Mouse (Mus musculus) naive thymus-derived CD4-positive, alpha-beta T cell, adult 2 months (primary cell): ENCODE data around the gene Tmf1.

ENCODE experiments used
- DNase-seq: peaks from one replicate; pipeline ENCODE4 v3.0.0-alpha.2; 2011; ENCODE audit warnings: low read depth

Tmf1 gene

DNA sequence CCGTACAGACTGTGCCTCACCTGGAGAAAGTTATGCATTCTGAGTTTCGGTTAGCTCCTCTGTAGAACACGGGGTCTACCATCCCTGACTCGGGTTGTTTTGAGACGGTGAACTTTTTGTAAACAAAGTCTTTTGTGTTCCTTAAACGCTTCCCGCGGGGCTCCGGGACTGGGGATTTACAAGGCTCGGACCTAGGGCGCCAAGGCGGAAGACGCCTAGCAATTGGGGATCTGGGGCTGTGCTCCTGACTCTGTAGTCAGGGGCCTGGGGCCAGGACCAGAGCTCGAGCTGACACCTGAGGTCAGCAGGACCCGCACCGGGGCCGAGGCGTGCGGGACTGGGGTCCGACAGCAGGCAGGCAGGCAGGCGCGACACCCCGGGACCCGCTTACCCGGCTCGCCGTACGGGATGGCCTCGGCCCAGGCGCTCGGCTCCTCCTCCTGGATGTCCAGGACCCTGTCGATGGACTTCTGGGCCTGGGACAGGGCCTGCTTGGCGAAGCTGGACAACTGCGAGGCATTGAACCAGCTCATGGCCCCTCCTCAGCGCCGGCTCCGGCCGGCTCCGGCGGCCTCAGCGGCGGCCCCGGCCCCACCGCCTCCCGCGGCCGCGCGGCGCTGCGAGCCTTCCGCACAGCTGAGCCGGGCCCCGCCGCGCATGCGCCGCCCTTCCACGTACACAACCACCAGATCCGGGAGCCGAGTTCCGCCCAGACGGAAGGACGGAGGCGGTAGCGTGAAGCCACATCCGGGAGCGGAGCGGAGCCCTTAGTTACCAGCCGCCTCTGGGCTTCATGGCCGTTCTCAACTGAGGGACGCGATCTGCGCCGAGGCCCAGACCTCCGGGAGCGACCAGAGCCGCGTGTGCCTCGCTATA, at the start of gene Tmf1:
Gene Tmf1 (minus strand): TSS at position 632 of the 876 bp plus-strand sequence.
- DNase-seq = peak; percentile 96

DNA sequence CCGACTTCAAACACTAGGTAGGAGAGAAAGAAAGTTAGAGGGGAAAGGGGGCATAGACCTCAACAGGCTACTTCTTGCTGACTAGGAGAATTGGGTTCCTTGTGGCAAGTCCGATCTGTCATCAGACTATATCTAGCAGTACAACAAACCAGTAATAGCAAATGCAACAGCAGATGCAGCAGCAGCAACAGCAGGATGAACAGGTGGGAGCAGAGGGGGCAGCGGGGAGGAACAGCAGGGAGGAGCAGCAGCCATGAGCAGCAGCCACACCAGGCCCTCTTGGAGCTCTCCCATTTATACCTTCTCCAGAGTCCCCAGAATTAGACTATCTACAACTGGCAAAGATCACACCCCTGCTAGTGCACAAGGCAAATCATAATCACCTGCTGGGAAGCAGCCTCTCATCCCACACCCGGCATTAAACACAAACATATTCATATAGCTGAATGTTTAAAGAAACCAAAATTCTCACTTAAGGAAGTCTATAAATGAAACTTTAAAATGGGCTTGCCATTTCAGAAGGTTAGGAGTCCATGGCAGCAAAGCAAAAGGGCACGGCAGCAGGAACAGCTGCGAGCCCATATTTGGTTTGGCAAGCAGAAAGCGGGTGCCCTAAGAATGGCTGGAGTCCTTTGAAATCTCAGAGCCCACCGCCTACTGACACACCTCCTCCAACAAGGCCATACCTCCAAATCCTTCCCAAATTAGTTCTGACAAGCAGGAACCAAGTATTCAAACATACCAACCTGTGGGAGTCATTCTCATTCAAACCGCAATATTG, 48.3 kb upstream of the Tmf1 start:
- no peak for DNase-seq

DNA sequence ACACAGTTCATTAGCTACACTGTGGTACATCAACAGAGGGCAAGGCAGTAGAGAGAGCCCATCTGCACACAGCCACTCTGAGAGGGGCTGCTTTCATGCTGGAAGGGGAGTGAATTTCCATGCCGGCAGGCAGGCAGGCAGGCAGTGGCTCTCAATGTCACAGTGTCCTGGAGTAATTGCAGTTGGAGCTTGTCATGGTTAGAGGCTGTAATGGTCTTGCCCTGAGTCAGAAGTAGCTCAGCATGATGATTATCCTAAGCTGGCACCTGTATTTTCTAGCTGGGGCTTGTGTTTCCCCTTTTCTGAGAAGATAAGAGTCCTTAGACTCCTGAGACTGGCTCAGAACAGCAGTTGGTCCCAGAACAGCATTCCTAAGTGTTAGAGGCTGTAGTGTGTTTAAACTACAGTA, 47.2 kb upstream of the Tmf1 start:
- no peak for DNase-seq

DNA sequence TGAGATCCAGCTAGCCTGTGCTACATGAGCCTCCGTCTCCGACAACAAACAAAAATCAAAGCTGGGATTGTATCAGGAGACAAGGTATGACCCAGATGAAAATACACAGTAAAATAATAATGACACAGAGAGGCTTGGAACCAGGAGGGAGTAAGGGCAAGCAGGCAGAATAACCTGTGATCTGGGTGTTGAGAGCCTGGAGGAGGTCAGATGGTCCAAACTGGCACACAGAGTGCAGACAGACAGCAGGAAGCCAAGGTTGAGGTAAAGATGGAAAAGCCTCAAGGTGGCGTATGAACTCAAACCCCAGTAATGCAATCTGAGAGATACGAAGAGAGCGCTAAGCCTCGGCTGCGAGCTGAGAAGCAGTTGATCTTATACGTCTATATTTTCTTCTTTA, 45.6 kb upstream of the Tmf1 start:
- DNase-seq = peak; percentile 44

DNA sequence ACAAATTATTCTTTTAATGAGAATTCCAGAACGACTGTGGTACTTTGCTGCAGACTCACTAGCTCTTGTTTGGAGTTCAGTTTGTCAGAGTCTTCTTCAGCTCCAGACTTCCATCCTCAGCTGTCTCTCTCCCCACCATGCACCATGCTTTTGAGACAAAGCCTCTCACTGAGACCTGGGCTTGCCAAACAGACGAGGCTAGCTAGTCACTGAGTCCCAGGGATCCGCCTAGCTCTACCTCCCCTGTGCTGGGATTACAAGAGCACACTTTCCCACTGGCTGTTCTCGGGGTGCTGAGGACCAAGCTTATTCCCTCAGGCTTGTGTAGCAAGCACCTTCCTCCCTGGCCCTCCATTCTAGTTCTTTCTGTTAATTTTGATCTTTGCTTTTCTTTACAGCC, 44.6 kb upstream of the Tmf1 start:
- no peak for DNase-seq

DNA sequence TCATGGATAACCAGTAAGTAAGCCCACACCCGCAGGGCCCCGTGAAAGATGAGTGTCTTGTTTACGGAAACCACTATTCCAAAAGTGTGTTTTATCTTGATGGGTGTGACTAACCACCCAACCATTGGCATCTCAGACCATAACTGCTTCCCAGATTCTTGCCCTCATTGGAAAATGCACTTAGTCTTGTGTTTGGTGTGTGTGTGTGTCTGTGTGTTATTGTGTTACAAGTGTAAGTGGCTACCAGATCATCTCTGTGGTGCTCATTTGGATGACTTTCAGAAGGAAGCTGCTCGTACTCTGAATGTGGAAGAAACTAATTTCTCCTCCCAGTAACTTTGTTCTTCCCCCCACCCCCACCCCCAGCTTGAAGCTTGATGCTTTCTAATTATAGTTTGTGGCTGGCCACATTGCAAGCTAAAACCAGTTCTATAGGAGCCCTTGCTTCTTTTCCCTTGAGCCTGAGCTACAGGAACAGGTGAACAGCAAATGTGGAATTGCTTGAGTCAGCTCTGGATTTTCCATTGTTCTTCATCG, 44.1 kb upstream of the Tmf1 start:
- DNase-seq = peak; percentile 54

DNA sequence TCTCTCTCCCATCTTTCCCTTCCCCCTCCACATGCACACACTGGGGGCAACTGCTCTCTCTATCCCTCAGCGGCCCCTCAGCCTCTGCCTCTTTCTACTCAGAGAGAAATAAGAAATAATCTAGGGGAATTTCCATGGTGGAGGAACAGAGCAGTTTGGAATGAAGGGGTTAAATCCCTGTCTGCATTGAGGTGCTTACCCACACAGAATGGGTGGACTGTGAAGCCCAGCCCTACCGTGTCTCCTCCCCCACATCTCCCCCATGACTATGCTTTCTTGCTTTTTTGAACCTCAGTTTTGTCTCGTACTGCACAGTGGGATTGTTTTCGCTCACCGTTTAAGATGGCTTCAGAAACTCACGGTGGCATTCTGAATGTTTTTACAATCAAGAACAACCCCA, 43.4 kb upstream of the Tmf1 start:
- DNase-seq = peak; percentile 41

DNA sequence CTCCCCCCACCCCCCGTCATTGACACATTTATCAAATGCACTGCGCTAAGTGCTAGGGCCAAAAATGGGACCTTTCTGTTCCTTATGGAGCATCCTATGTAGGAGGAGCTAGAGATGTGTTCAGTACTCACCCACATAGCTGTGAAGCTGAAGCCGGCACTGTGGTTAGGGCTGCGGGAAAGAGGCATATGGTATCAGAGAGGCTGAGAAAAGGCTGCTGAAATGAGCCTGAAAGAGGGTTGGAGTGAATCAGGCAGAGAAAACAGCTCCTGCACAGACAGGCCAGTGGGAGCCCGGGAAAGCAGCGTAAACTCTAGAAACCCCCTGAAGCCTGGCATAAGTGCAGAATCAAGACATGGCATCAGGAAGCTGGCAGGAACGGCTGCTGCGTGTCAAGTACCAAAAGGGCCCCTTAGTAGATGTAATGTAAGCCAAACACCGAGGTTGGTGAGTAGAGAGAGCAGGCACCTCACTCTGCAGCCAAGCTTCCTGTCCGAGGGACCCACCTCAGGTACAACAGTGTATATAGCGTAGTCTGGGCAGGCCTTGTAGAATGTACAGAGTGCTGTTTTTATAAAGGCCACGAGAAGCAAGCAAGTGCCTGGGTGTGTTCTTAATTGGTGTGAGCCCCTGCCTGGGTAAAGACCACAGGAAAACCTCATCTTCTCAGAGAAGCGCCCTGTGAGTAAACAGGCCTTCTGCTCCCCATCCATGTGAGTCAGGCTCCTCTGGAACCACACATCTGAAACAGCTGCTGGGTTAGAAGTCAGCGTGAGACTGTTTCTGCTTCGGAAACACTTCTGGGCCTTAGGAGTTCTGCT, 42.5 kb upstream of the Tmf1 start:
- peak; percentile 60 for DNase-seq

DNA sequence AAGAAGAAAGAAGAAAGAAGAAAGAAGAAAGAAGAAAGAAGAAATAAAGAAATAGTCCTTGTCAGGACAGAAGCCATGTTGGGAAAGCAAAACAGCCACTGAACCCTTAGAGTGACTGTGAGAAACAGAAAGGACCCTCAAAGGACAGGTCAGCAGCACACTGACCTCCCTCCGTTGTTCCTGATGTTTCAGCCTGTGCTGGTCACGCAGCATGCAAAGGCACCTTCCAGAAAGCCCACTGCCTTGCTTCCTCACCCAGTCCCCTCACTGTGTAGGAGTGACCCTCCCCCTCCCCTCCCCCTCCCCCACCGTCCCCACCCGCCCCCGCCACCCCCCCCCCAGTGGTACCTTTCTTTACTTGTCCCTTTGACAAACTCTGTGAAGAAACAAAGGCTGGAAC, 41.8 kb upstream of the Tmf1 start:
- no peak for DNase-seq

DNA sequence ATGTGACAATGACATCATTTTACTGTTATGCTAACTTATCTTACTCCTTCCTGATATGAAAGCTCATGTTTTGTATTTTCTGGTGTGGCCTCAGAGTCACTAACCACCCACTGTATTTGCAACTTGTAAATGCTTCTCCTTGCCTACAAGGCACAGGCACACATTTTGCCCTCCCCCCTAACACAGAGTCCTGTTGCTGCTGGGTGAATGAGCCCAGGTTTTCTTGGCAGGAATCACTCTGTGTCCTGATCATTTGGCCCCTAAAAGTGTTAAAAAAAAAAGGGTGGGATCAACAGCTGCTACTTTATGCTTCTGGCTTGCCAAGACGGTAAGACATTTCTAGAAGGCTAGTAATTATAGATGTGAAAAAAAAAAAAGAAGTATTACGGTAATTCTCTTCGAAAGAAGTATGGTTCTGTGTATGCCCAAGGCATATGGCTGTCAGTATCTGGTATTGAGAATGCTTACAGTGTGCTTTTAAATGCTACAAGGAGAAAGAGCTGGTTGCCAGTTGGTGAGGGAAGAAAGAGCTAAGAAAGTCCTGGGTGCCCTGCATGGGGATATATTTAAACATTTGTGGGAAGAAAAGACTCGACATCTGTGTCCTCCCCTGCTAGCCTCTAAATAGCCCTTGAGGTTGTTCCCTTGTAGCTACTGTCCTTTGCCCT, 37.4 kb upstream of the Tmf1 start:
- DNase-seq = no peak

DNA sequence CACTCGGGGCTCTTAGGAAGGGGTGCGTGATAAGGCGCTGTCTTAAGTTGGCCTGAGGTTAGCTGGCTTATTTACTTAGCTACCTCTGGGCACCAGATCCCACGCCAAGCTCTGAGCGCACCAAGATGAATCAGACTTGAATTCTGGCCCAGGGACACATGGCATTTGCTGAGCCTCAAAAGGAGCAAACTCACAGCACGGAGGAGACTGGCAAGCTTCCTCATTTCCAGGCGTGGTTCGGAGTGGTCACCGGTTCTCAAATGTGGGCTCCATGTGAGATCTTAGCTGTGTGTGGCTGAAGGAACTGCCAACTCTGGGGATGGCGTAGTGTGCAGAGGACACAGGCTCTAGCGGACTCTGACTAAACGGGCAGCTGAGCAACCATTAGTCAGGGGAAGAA, 33.1 kb upstream of the Tmf1 start:
- DNase-seq = no peak

DNA sequence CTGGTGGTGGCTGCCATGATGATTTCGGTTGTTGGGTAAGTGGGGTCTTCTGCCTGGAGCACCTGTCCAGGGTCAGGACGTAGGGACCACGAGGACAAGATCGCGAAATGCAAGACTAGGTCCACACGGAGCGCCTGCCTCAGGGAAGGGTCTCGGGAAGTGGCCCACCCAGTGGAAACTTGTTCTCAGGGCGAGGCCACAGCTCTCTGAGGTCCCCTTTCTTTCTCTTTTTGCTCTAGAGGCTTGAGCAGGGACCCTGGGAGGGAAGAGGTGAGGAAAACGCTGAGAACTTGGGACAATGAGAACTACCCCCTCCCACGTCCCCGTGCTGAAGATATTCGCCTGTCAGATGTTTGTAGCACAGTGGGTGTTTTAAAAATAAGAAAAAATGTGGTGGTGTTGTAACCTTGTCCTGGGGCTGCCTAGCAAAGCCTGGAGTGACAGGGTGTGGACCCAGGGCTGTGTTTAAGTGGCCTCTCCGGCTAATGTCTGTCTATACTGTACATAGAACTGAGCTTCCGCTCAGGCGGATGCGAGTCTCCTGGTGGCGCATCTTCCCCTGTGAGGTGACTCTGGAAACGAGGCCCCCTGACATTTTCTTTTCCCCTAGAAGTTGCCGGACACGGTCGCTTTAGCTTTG, 32.2 kb upstream of the Tmf1 start:
- peak; percentile 71 for DNase-seq

DNA sequence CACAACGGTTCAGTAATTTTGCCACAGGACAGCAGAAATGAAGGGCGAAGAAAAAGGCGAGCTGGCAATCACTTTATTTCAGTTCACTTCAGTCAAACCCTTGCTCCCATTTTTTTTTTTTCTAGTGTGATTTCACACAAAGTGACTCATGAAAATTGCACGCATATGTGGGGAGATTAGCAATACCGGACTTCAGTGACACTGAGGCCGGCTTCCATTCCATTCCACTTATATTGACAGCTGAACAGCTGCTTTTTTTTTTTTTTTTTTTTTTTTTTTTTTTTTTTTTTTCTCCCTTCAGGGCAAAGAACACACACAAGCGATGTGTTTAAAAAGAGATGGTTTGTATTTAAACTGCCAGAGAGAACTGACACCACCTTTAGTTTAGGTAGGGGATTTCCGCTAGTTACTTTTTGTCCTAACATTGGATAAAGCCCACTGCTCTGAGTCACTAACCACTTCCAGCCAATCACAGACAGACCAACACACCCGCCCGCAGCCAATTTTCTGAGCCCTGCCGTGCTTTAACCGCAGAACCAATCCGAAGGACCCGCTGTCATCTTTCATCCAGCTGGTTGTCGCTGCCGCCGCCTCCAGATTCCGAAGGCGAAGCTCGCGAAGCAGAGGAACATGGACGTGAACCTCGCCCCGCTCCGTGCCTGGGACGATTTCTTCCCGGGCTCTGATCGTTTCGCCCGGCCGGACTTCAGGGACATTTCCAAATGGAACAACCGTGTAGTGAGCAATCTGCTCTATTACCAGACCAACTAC, 31.5 kb upstream of the Tmf1 start, which contains the start of gene Arl6ip5:
Gene Arl6ip5 (plus strand): TSS at position 499 of the 771 bp plus-strand sequence.
- DNase-seq = peak; percentile 94

DNA sequence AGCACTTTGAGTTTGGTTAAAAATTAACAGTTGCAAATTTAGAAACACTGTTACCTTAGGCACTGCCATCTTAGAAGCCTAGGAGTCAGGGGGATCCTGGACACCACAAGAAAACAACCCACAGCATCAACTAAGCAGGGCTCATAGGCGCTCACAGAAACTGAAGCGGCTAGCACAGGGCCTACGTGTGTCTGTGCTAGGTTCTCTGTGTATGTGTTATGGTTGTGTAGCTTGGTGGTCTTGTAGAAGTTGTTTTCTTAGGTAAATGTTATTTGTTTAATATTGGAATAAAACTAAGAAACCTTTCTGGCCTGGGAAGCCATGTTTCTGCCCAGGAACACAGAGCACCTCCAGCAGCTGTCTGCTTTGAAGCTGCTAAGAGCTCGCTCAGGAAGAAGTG, 30.8 kb upstream of the Tmf1 start:
- no peak for DNase-seq

DNA sequence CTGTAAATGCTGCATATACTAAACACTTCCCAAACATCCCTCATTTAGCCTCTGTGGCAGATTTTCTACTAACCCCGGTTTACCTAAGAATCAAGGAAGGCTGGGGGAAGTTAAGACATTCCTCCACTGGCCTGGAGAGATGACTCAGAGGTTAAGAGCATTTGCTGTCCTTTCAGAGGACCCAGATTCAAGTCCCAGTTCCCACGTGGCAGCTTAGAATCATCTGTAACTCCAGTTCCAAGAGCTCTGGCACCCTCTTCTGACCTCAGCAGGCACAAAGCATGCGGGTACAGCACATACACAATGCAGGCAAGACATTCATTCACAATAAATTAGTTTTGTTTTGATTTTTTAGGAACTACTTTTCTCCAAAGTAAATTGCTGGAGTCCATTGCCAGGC, 30.3 kb upstream of the Tmf1 start:
- no peak for DNase-seq

DNA sequence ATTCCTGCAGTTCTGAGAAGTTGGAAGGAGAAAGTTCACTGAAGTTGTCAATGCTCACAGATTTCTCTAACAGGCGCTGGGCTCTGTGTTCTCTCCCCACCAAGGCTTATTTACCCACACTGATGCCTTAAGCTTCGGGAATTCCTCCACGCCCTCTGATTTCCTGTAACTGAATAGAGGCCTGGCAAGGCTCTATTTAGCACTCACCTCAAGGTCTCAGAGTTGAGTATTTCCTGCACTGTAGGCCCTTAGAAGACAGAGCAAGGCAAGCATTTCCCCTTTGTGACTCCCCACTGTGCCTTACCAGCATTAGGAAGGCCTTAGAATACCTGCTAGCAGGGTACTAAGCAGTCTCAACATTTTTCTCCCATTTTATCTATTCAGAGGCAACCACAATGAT, 29.5 kb upstream of the Tmf1 start:
- DNase-seq = peak; percentile 59

DNA sequence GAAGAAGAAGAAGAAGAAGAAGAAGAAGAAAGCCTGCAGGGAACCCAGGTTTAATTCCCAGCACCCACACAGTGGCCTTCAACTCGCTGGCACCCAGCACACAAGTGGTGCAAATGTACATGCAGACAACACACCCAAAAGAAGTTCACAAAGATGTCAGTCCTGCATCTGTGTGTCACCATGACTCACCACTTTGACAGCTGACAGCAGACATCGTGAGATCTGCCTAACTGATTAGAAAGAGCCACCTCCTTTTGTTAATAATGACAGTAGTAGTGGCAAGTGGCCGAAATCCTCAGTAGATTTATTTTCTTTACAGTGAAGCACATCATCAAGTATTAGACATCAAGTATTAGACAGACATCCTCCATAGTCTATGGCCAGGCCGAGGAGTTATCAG, 28.2 kb upstream of the Tmf1 start:
- DNase-seq = no peak

DNA sequence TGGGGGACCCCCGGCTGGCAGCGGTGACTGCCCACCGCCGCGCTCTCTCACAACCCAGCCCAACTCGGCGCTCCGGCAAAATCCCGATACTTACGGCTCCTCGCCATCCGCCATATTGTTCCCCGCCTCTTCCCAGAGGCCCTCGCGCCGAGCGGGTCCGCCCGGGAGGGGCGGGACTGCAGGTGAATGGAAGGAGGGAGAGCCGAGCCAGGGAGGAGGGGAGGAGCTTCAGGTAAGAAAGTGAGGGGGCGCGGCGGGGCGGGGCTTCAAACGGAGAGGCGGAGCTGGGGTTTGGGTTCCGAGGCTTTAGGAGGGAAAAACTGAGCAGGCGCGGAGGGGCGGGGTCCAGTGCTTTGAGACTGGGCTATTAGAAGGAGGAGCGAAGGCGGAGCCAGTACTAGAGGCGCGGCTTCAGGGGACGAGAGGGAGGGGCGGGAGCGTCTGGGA, 26.5 kb upstream of the Tmf1 start, which contains the start of gene Uba3:
Gene Uba3 (minus strand): TSS at position 209 of the 447 bp plus-strand sequence.
- DNase-seq = peak; percentile 100

DNA sequence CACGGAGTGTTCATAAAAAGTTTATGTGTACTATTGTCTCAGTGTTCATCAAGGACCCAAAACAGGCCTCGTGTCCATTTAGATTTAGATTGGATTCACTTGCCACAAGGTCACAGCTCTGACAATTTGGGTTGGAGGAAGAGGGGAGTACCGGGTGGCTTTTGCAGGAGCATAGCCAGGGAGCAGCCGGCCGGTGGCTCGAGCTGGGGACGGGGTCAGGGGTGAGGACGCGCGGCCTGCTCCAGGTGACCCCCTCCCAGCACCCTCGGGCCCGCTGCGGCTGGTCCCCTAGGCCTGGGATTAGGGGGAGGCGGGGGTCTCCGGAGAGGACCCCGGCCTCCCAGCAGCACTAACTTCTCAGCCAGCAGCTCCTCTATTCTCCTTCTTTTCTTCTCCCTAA, 26.0 kb upstream of the Tmf1 start:
- DNase-seq = peak; percentile 32

DNA sequence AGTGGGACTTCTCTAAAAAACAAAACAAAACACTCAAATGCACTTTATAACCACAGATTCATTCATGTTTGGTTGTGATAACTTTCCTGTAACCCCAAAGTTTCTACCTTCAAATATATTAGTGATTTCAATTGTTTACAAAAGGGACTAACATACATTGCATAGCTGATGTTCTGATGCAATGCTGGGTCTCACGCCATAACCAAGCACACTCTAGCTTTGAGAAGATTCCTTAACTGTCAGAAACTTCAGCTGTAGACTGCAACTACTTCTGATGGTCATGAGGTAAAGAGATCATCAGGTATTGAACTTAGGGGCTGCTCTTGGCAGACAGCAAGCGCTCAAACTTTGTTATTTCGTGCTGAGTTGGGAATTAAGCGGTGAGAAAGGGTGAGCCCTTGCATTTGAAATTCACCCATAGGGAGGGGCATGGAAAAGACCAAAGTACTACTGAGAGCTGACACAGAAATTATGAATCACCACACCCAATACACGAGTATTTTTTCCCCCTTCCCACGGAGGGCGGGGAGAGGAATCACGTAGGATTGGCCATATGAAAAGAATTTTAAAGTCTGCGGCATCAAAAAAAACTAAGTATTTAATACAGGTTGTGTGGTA, 25.4 kb upstream of the Tmf1 start:
- DNase-seq = no peak
